Mouse (Mus musculus) MEL (cell line): ENCODE results near the gene Rab7b. TPM values are rescaled to one million over a fixed set of nuclear protein-coding genes. Genes with fewer than 3 reads are reported as not detected.

Experiments
- DNase-seq: peaks from one replicate; pipeline ENCODE4 v3.0.0; 2011; ENCODE audit warnings: low read depth, low spot score
- H3K27ac ChIP-seq: 2 replicates; pipeline ENCODE4 v1.5.1; 2012; ENCODE audit warnings: low read depth, mild to moderate bottlenecking, control low read depth, low read length, moderate library complexity; ENCODE audit not compliant: control insufficient read depth
- H3K27me3 ChIP-seq, 2 experiments: fragments of 150-350 bp in 1 of 2; sonication (generic) in 1 of 2; 2 replicates each; pipeline ENCODE4 v1.6.1; 2012; ENCODE audit warnings: low read length in 2 of 2, mild to moderate bottlenecking in 2 of 2, improper control_type of control experiment in 1 of 2, moderate library complexity in 1 of 2; ENCODE audit not compliant: insufficient read depth in 2 of 2, control insufficient read depth in 1 of 2
- H3K36me3 ChIP-seq, 2 experiments: 2 replicates each; pipeline ENCODE4 v1.6.1; 2012 to 2014; ENCODE audit warnings: low read length in 2 of 2, improper control_type of control experiment in 1 of 2, inconsistent platforms in 1 of 2, mild to moderate bottlenecking in 1 of 2; ENCODE audit not compliant: insufficient read depth in 2 of 2, control insufficient read depth in 1 of 2
- H3K4me1 ChIP-seq, 2 experiments: fragments of 150-350 bp in 1 of 2; sonication (generic) in 1 of 2; 2 replicates each; pipeline ENCODE4 v1.6.1; 2012; ENCODE audit warnings: low read length in 2 of 2, improper control_type of control experiment in 1 of 2, mild to moderate bottlenecking in 1 of 2; ENCODE audit not compliant: insufficient read depth in 2 of 2, control insufficient read depth in 1 of 2
- H3K4me3 ChIP-seq, 2 experiments: fragments of 150-350 bp in 1 of 2; sonication (generic) in 1 of 2; 2 replicates each; pipeline ENCODE4 v1.5.1; 2012; ENCODE audit warnings: low read depth in 2 of 2, low read length in 2 of 2, mild to moderate bottlenecking in 2 of 2, moderate library complexity in 2 of 2, control low read depth in 1 of 2, improper control_type of control experiment in 1 of 2; ENCODE audit not compliant: control insufficient read depth in 1 of 2, insufficient read depth in 1 of 2
- H3K79me2 ChIP-seq: 2 replicates; pipeline ENCODE4 v1.6.1; 2012; ENCODE audit warnings: mild to moderate bottlenecking, low read length, moderate library complexity; ENCODE audit not compliant: control insufficient read depth, poor library complexity, insufficient read depth
- H3K9ac ChIP-seq: 2 replicates; pipeline ENCODE4 v1.6.1; 2012; ENCODE audit warnings: low read depth, mild to moderate bottlenecking, control low read depth, low read length, moderate library complexity; ENCODE audit not compliant: control insufficient read depth, poor library complexity, severe bottlenecking
- H3K9me3 ChIP-seq: fragments of 150-350 bp; sonication (generic); replicated peaks from 2 replicates; pipeline ENCODE4 v1.6.1; 2012; ENCODE audit warnings: mild to moderate bottlenecking, low read length, improper control_type of control experiment, moderate library complexity; ENCODE audit not compliant: insufficient read depth
- BHLHE40 ChIP-seq: IDR thresholded peaks from 2 replicates; pipeline ENCODE4 v1.6.1; 2012; ENCODE audit warnings: low read depth, mild to moderate bottlenecking, inconsistent platforms, low read length, improper control_type of control experiment, borderline replicate concordance
- EP300 ChIP-seq, 2 experiments: IDR thresholded peaks; 2 replicates each; pipeline ENCODE4 v1.6.1; 2011; ENCODE audit warnings: improper control_type of control experiment in 2 of 2, low read length in 2 of 2, low read depth in 1 of 2, mild to moderate bottlenecking in 1 of 2
- ETS1 ChIP-seq: IDR thresholded peaks from 2 replicates; pipeline ENCODE4 v1.6.1; 2012; ENCODE audit warnings: low read depth, mild to moderate bottlenecking, inconsistent platforms, low read length, improper control_type of control experiment, moderate library complexity
- GATA1 ChIP-seq: IDR thresholded peaks from 2 replicates; pipeline ENCODE4 v1.6.1; 2011; ENCODE audit warnings: low read depth, low read length, improper control_type of control experiment
- KAT2A ChIP-seq: conservative IDR thresholded peaks from 2 replicates; pipeline ENCODE4 v1.6.1; 2012; ENCODE audit warnings: low read depth, low read length, improper control_type of control experiment, inconsistent platforms
- MEF2A ChIP-seq: IDR thresholded peaks from 2 replicates; pipeline ENCODE4 v1.6.1; 2014; ENCODE audit warnings: low read depth, mild to moderate bottlenecking, inconsistent platforms, low read length, improper control_type of control experiment; ENCODE audit not compliant: poor library complexity, insufficient replicate concordance, severe bottlenecking; ENCODE audit errors: extremely low read depth
- MYC ChIP-seq: IDR thresholded peaks from 2 replicates; pipeline ENCODE4 v1.6.1; 2011; ENCODE audit warnings: low read depth, mild to moderate bottlenecking, low read length, improper control_type of control experiment, moderate library complexity
- POLR2A ChIP-seq, 2 experiments: IDR thresholded peaks; 2 replicates each; pipeline ENCODE4 v1.6.1; 2011 to 2012; ENCODE audit warnings: low read length in 2 of 2, mild to moderate bottlenecking in 2 of 2, control low read depth in 1 of 2, improper control_type of control experiment in 1 of 2, low read depth in 1 of 2, moderate library complexity in 1 of 2; ENCODE audit not compliant: control insufficient read depth in 1 of 2, insufficient read depth in 1 of 2, poor library complexity in 1 of 2
- RAD21 ChIP-seq: IDR thresholded peaks from 2 replicates; pipeline ENCODE4 v1.6.1; 2011; ENCODE audit warnings: mild to moderate bottlenecking, low read depth, low read length, improper control_type of control experiment
- TBP ChIP-seq: IDR thresholded peaks from 2 replicates; pipeline ENCODE4 v1.8.0; 2011; ENCODE audit warnings: low read depth, low read length, improper control_type of control experiment
- TCF12 ChIP-seq: IDR thresholded peaks from 2 replicates; pipeline ENCODE4 v1.6.1; 2014; ENCODE audit warnings: low read depth, mild to moderate bottlenecking, inconsistent platforms, low read length, improper control_type of control experiment, moderate library complexity
- UBTF ChIP-seq: IDR thresholded peaks from 2 replicates; pipeline ENCODE4 v1.6.1; 2012; ENCODE audit warnings: low read depth, mild to moderate bottlenecking, inconsistent platforms, low read length, improper control_type of control experiment, moderate library complexity, borderline replicate concordance; ENCODE audit not compliant: insufficient read depth
- USF1 ChIP-seq: IDR thresholded peaks from 2 replicates; pipeline ENCODE4 v1.6.1; 2014; ENCODE audit warnings: low read depth, mild to moderate bottlenecking, inconsistent platforms, low read length, improper control_type of control experiment, moderate library complexity
- USF2 ChIP-seq, 2 experiments: IDR thresholded peaks; 2 replicates each; pipeline ENCODE4 v1.6.1; 2011 to 2012; ENCODE audit warnings: improper control_type of control experiment in 2 of 2, low read length in 2 of 2, borderline replicate concordance in 1 of 2, inconsistent platforms in 1 of 2, low read depth in 1 of 2, mild to moderate bottlenecking in 1 of 2; ENCODE audit not compliant: insufficient read depth in 1 of 2
- polyA plus RNA-seq, 2 experiments: library from polyadenylated mRNA; stranded (reverse) in 1 of 2; unstranded in 1 of 2; fragments of >175 nt in 1 of 2; fragments of >200 nt in 1 of 2; gene quantifications; 2 replicates each; pipeline versions ENCODE4 v1.2.1 to v1.2.4; 2012; ENCODE audit warnings: low replicate concordance in 2 of 2, low read depth in 1 of 2; ENCODE audit not compliant: insufficient read length in 2 of 2, insufficient read depth in 1 of 2, missing spikeins in 1 of 2
- total RNA-seq: library from RNA; depleted of rRNA; stranded (reverse); fragments of 300-350 nt; gene quantifications from 2 replicates; pipeline ENCODE4 v1.2.3, GENCODE M21; 2012

Rab7b gene
- total and polyA plus RNA-seq, 3 experiments: 0.21 to 0.23 TPM; not detected in 1

DNA sequence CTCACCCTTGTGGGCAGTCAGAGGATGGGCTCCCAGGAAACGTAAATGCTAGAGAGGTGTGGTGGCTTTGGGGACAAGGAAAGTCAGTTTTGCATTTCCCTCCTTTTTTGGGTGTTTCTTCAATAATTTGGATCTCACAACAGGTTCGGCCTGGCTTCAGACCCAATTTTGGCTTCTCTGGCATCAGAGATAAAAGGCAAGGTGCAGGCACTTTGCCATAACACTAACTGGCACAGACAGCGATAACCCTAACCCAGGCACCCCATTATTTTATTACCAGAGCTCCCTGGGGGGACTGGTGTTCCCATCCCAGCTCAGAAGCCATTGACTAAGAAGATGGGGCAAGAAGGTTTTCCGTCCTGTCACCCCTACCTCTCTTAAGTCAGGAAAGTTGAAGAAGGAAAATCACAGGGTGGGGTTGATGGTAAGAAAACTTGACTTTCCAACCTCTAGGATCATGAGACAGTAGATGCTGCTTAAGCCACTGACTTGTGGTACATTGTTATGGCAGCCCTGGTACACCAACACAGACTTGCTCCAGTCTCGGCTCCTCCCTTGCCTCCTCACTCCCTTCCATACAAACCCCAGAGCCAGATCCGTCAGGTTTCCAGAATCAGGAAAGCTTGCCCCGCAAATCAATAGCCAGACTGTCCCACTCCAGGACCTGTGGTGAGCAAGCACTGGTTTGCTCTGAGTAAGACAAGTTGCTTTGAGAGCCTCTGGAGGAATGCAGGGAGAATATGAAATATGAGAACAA lies 27.6 kb upstream of the Rab7b start:
- DNase-seq: no peak
- H3K79me2 ChIP-seq: no peaks in the 10 kb centered on the region
- no peaks in the 10 kb centered on the region for H3K27me3 ChIP-seq
- H3K9ac ChIP-seq: no peak overlapping the region
- H3K27ac ChIP-seq: no peak overlapping the region
- H3K4me3 ChIP-seq: no peak overlapping the region
- peaks cover 0 to 25% of the 10 kb centered on the region in 2 experiments for H3K36me3 ChIP-seq
- no peaks in the 10 kb centered on the region for H3K9me3 ChIP-seq
- no peak for TF ChIP-seq RAD21
- TF ChIP-seq EP300 (IDR thresholded peaks at IDR 0.05; ENCODE audit: low read depth in 1 of 2, low read length in 2 of 2): 0 out of 4 replicates have a peak, but pooled peaks of 1 of the 2 experiments have one; percentile 17
- no peak for TF ChIP-seq USF2 (IDR thresholded peaks at IDR 0.05; ENCODE audit: borderline replicate concordance in 1 of 2, insufficient read depth in 1 of 2, low read depth in 1 of 2, low read length in 2 of 2)
- TF ChIP-seq TCF12: peak; percentile 21; the same call in 1 of the 2 replicates
- TF ChIP-seq KAT2A: no peak
- no peak for TF ChIP-seq MYC
- H3K4me1 ChIP-seq: peaks cover 12 to 29% of the 10 kb centered on the region in 2 experiments

DNA sequence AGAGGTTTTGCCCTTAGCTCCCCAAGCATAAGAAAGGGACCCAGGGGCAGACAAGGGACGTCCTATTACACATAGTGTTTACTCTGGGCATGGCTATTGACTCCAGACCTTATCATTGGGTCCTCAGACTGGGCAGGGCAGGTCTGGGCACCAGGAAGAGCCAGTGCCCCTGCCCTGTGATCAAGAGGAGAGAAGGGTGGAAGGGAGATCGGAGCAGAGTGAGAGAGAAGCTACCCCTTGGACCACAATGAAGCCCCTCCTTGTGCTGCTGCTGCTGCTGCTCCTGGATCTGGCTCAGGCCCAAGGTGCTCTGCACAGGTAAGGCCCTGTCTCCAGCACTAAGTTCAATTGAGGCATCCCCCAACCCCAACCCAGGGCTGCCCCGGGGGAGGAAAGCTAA lies 26.7 kb upstream of the Rab7b start:
- no peak for TF ChIP-seq ETS1
- TF ChIP-seq GATA1: no peak
- TF ChIP-seq MEF2A: no peak
- no peak for TF ChIP-seq TBP
- no peak for TF ChIP-seq BHLHE40
- no peak for TF ChIP-seq USF1
- no peak for TF ChIP-seq POLR2A (IDR thresholded peaks at IDR 0.05; ENCODE audit: control insufficient read depth in 1 of 2, insufficient read depth in 1 of 2, low read depth in 1 of 2, low read length in 2 of 2, poor library complexity in 1 of 2)
- TF ChIP-seq UBTF: no peak
- no peak for TF ChIP-seq MYC
- Histone ChIP-seq H3K79me2 (no peaks in the 10 kb centered on the region), H3K27me3 (no peaks in the 10 kb centered on the region), H3K36me3 (peaks cover 1 to 23% of the 10 kb centered on the region in 2 experiments), H3K9ac (no peak overlapping the region), H3K9me3 (no peaks in the 10 kb centered on the region), H3K27ac (no peak overlapping the region), H3K4me3 (no peak overlapping the region), H3K4me1 (peaks cover 12 to 26% of the 10 kb centered on the region in 2 experiments)
- DNase-seq: no peak
